Mouse (Mus musculus): ENCODE results near the gene Ado. TPM values are rescaled to one million over a fixed set of nuclear protein-coding genes. Genes with fewer than 3 reads are reported as not detected.

Ado gene
- polyA plus RNA-seq, 1 experiment from 2014 or later, result 60.4 TPM

GRCm38 (mm10) chr10:67497144-67497892 lies 51.4 kb downstream of the Ado start:
- ATAC-seq (ENCODE audit: insufficient number of reproducible peaks, low FRiP score, low TSS enrichment, low read depth), result no peak

More at GRCm38 (mm10) chr10:67497144-67497892, 51.4 kb downstream of the Ado start:
- Histone ChIP-seq H3K9me3 (no peaks in the 10 kb centered on the region), H3K9ac (no peak overlapping the region), H3K4me1 (no peaks in the 10 kb centered on the region), H3K4me2 (no peak overlapping the region), H3K36me3 (no peaks in the 10 kb centered on the region), H3K27ac (no peak overlapping the region), H3K4me3 (no peak overlapping the region), H3K27me3 (no peaks in the 10 kb centered on the region)
- WGBS, result 85% methylated on average over 15 of the region's 15 CpGs

Other genes starting within 250 kb of the Ado start
- gene Egr2, start 13.5 kb downstream of the Ado start, polyA plus RNA-seq (2015; fragmentation: Nextera tagmentation; extraction: Ambion mirVana), result 2.5 and 3.3 TPM in 2 replicates

Measured in limb, embryonic 15.5 days (tissue).